Mouse (Mus musculus) leukemia stem cell, adult 10-12 weeks (primary cell): Measurements from ENCODE around the gene Stap1. TPM values are rescaled to one million over a fixed set of nuclear protein-coding genes. Genes with fewer than 3 reads are reported as not detected.

Experiments
- polyA plus RNA-seq: library from polyadenylated mRNA; stranded (reverse); fragments of >175 nt; gene quantifications from 2 replicates; pipeline ENCODE4 v1.2.3, GENCODE M21; 2012; ENCODE audit warnings: low replicate concordance

Gene Stap1
- 0.90 TPM in 1 of 2 replicates, not detected in the other for polyA plus RNA-seq

DNA sequence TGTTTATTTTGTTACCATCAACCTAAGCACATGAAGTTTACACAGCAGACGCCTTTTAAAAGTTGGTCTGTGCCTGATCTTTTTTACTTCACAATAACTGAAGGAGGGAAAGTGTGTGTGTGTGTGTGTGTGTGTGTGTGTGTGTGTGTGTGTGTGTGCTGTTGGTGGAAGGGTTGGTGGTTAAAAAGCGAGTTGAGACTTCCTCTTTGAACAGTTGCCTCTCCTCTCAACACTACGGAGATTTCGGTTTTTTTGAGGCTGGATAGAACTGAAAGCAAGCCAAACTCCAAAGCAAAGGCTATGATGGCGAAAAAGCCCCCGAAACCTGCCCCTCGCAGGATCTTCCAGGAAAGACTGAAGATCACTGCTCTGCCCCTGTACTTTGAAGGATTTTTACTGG is at the start of gene Stap1:
Gene Stap1 (plus strand): TSS at position 209 of the 400 bp plus-strand sequence.

GRCm38 (mm10) chr5:86065101-86065875 is 6.3 kb upstream of the Stap1 start, which contains the start of gene Cenpc1:
Gene Cenpc1 (minus strand): TSS chr5:86065583.

Other genes starting within 250 kb of the Stap1 start
- gene Cenpc1, start 6.2 kb upstream of the Stap1 start, polyA plus RNA-seq: 1.5 and 19.1 TPM in 2 replicates
- 0.36 and 0.82 TPM in 2 replicates for gene Uba6, start 101.1 kb downstream of the Stap1 start, polyA plus RNA-seq
- not detected in 2 replicates for gene Gnrhr, start 126.2 kb downstream of the Stap1 start, polyA plus RNA-seq
- not detected in 2 replicates for gene Tmprss11c, start 217.6 kb downstream of the Stap1 start, polyA plus RNA-seq